Mouse (Mus musculus): Measurements from ENCODE around the gene Apobec1. TPM values are rescaled to one million over a fixed set of nuclear protein-coding genes. Genes with fewer than 3 reads are reported as not detected.
"Not testable (repeated sequence)": the region's sequence is repeated elsewhere in the genome, so short reads cannot be mapped to it uniquely, and the experiment has no call there.

The Apobec1 gene
- polyA plus RNA-seq, 1 experiment from 2014 or later = 1.5 TPM

- H3K27me3 ChIP-seq (ENCODE audit: poor library complexity, severe bottlenecking) = no peaks in the 10 kb centered on the region
- DNase-seq (ENCODE audit: extremely low spot score, low spot score) = no peak
- 87% methylated on average over 9 of the region's 9 CpGs for WGBS
- no peaks in the 10 kb centered on the region for H3K4me1 ChIP-seq
- H3K4me3 ChIP-seq = no peak overlapping the region
- H3K36me3 ChIP-seq (replicated peaks) = no peaks in the 10 kb centered on the region
- H3K27ac ChIP-seq = no peak overlapping the region
- no peaks in the 10 kb centered on the region for H3K9me3 ChIP-seq
Measured at GRCm38 (mm10) chr6:122545289-122545882, 56.9 kb downstream of the Apobec1 start.

GRCm38 (mm10) chr6:122544672-122545071 lies 57.6 kb downstream of the Apobec1 start:
- Histone ChIP-seq H3K4me3 (no peak overlapping the region), H3K27ac (no peak overlapping the region), H3K9me3 (no peaks in the 10 kb centered on the region), H3K27me3 (ENCODE audit: poor library complexity, severe bottlenecking) (no peaks in the 10 kb centered on the region), H3K36me3 (replicated peaks) (no peaks in the 10 kb centered on the region), H3K4me1 (no peaks in the 10 kb centered on the region)
- 100% methylated on average over 1 of the region's 1 CpGs for WGBS
- no peak for DNase-seq (ENCODE audit: extremely low spot score, low spot score)

- no peaks in the 10 kb centered on the region for H3K4me1 ChIP-seq
- no peaks in the 10 kb centered on the region for H3K36me3 ChIP-seq (replicated peaks)
- no peak for DNase-seq (ENCODE audit: extremely low spot score, low spot score)
- 83% methylated on average over 5 of the region's 5 CpGs for WGBS
- H3K9me3 ChIP-seq = no peaks in the 10 kb centered on the region
- no peaks in the 10 kb centered on the region for H3K27me3 ChIP-seq (ENCODE audit: poor library complexity, severe bottlenecking)
- H3K4me3 ChIP-seq = no peak overlapping the region
- H3K27ac ChIP-seq = no peak overlapping the region
Measured at GRCm38 (mm10) chr6:122543574-122543973, 58.7 kb downstream of the Apobec1 start.

- H3K9me3 ChIP-seq; H3K27ac ChIP-seq; H3K36me3 ChIP-seq (replicated peaks); H3K4me3 ChIP-seq; H3K27me3 ChIP-seq (ENCODE audit: poor library complexity, severe bottlenecking); DNase-seq (ENCODE audit: extremely low spot score, low spot score); H3K4me1 ChIP-seq: not testable (repeated sequence)
- 77% methylated on average over 5 of the region's 5 CpGs for WGBS
Measured at GRCm38 (mm10) chr6:122542459-122542858, 59.8 kb downstream of the Apobec1 start.

- Histone ChIP-seq H3K4me1 (no peaks in the 10 kb centered on the region), H3K27me3 (ENCODE audit: poor library complexity, severe bottlenecking) (no peaks in the 10 kb centered on the region), H3K36me3 (replicated peaks) (no peaks in the 10 kb centered on the region), H3K9me3 (no peaks in the 10 kb centered on the region), H3K4me3 (no peak overlapping the region), H3K27ac (no peak overlapping the region)
- 89% methylated on average over 9 of the region's 9 CpGs for WGBS
- DNase-seq (ENCODE audit: extremely low spot score, low spot score) = no peak
Measured at GRCm38 (mm10) chr6:122539564-122539963, 62.7 kb downstream of the Apobec1 start.

- no peaks in the 10 kb centered on the region for H3K27me3 ChIP-seq (ENCODE audit: poor library complexity, severe bottlenecking)
- no peak overlapping the region for H3K27ac ChIP-seq
- WGBS = 27% methylated on average over 3 of the region's 3 CpGs
- no peaks in the 10 kb centered on the region for H3K36me3 ChIP-seq (replicated peaks)
- H3K9me3 ChIP-seq = no peaks in the 10 kb centered on the region
- H3K4me1 ChIP-seq = peaks cover 8% of the 10 kb centered on the region
- no peak for DNase-seq (ENCODE audit: extremely low spot score, low spot score)
- no peak overlapping the region for H3K4me3 ChIP-seq
Measured at GRCm38 (mm10) chr6:122534032-122534431, 68.2 kb downstream of the Apobec1 start.

GRCm38 (mm10) chr6:122532883-122533302 lies 69.4 kb downstream of the Apobec1 start:
- 13% methylated on average over 4 of the region's 4 CpGs for WGBS
- Histone ChIP-seq H3K4me1 (peaks cover 8% of the 10 kb centered on the region), H3K4me3 (peak overlapping the region; percentile 31), H3K27me3 (ENCODE audit: poor library complexity, severe bottlenecking) (no peaks in the 10 kb centered on the region), H3K27ac (peak overlapping the region; percentile 78), H3K9me3 (no peaks in the 10 kb centered on the region), H3K36me3 (replicated peaks) (no peaks in the 10 kb centered on the region)
- peak; percentile 20 for DNase-seq (ENCODE audit: extremely low spot score, low spot score)

- WGBS = 74% methylated on average over 8 of the region's 8 CpGs
- Histone ChIP-seq H3K4me1 (peaks cover 8% of the 10 kb centered on the region), H3K27me3 (ENCODE audit: poor library complexity, severe bottlenecking) (no peaks in the 10 kb centered on the region), H3K36me3 (replicated peaks) (no peaks in the 10 kb centered on the region), H3K4me3 (no peak overlapping the region), H3K9me3 (no peaks in the 10 kb centered on the region), H3K27ac (no peak overlapping the region)
- DNase-seq (ENCODE audit: extremely low spot score, low spot score) = no peak
Measured at GRCm38 (mm10) chr6:122531466-122532174, 70.6 kb downstream of the Apobec1 start.

GRCm38 (mm10) chr6:122528136-122528535 lies 74.1 kb downstream of the Apobec1 start:
- no peaks in the 10 kb centered on the region for H3K9me3 ChIP-seq
- H3K4me1 ChIP-seq = peaks cover 5% of the 10 kb centered on the region
- no peaks in the 10 kb centered on the region for H3K27me3 ChIP-seq (ENCODE audit: poor library complexity, severe bottlenecking)
- H3K4me3 ChIP-seq = no peak overlapping the region
- no peaks in the 10 kb centered on the region for H3K36me3 ChIP-seq (replicated peaks)
- H3K27ac ChIP-seq = no peak overlapping the region
- no peak for DNase-seq (ENCODE audit: extremely low spot score, low spot score)
- WGBS = 85% methylated on average over 11 of the region's 11 CpGs

Other genes with a start within 250 kb of the Apobec1 start
- gene Rimklb, start 103.7 kb downstream of the Apobec1 start, polyA plus RNA-seq (2016; fragmentation: Nextera tagmentation; extraction: Ambion mirVana) = 43.0 and 44.4 TPM in 2 replicates
- 0.12 and 0.42 TPM in 2 replicates for gene Mfap5, start 96.6 kb downstream of the Apobec1 start, polyA plus RNA-seq (2016; fragmentation: Nextera tagmentation; extraction: Ambion mirVana)
- not detected in 2 replicates for gene Aicda, start 48.6 kb downstream of the Apobec1 start, polyA plus RNA-seq (2016; fragmentation: Nextera tagmentation; extraction: Ambion mirVana)
- gene Gdf3, start 7.6 kb upstream of the Apobec1 start, polyA plus RNA-seq (2016; fragmentation: Nextera tagmentation; extraction: Ambion mirVana) = 0.09 TPM in 1 of 2 replicates, not detected in the other
- not detected in 2 replicates for gene Dppa3, start 24.0 kb upstream of the Apobec1 start, polyA plus RNA-seq (2016; fragmentation: Nextera tagmentation; extraction: Ambion mirVana)
- gene Nanog, start 105.0 kb upstream of the Apobec1 start, polyA plus RNA-seq (2016; fragmentation: Nextera tagmentation; extraction: Ambion mirVana) = 0.15 and 0.47 TPM in 2 replicates
- 67.3 and 70.7 TPM in 2 replicates for gene Slc2a3, start 199.2 kb upstream of the Apobec1 start, polyA plus RNA-seq (2016; fragmentation: Nextera tagmentation; extraction: Ambion mirVana)
- 2.2 and 2.3 TPM in 2 replicates for gene Foxj2, start 217.5 kb upstream of the Apobec1 start, polyA plus RNA-seq (2016; fragmentation: Nextera tagmentation; extraction: Ambion mirVana)